Mouse (Mus musculus): Measurements from ENCODE around the gene Hacd4.
A peak's percentile ranks its signal among the peaks of the same experiment; 100 is the strongest.
"Not testable (repeated sequence)": the region's sequence is repeated elsewhere in the genome, so short reads cannot be mapped to it uniquely, and the experiment has no call there.

Gene Hacd4

GRCm38 (mm10) chr4:88432412-88433024, 6.2 kb downstream of the Hacd4 start:
- DNase-seq (ENCODE audit: extremely low spot score): no peak

- no peak for DNase-seq (ENCODE audit: extremely low spot score)
These were observed 11.0 kb downstream of the Hacd4 start for GRCm38 (mm10) chr4:88427630-88428239.

GRCm38 (mm10) chr4:88424563-88424962, 14.2 kb downstream of the Hacd4 start:
- no peak for DNase-seq (ENCODE audit: extremely low spot score)

- DNase-seq (ENCODE audit: extremely low spot score): no peak
These were observed 19.4 kb downstream of the Hacd4 start for GRCm38 (mm10) chr4:88419378-88419777.

GRCm38 (mm10) chr4:88415017-88415416, 23.7 kb downstream of the Hacd4 start:
- no peak for DNase-seq (ENCODE audit: extremely low spot score)

- DNase-seq (ENCODE audit: extremely low spot score): no peak
These were observed 26.4 kb downstream of the Hacd4 start for GRCm38 (mm10) chr4:88412331-88412730.

- no peak for DNase-seq (ENCODE audit: extremely low spot score)
These were observed 29.4 kb downstream of the Hacd4 start for GRCm38 (mm10) chr4:88409279-88409678.

- DNase-seq (ENCODE audit: extremely low spot score): peak; percentile 2
These were observed 31.6 kb downstream of the Hacd4 start for GRCm38 (mm10) chr4:88406887-88407696.

- no peak for DNase-seq (ENCODE audit: extremely low spot score)
These were observed 35.8 kb downstream of the Hacd4 start for GRCm38 (mm10) chr4:88402884-88403283.

GRCm38 (mm10) chr4:88400992-88401313, 37.8 kb downstream of the Hacd4 start:
- no peak for DNase-seq (ENCODE audit: extremely low spot score)

GRCm38 (mm10) chr4:88400302-88400991, 38.3 kb downstream of the Hacd4 start:
- DNase-seq (ENCODE audit: extremely low spot score): no peak

- no peak for DNase-seq (ENCODE audit: extremely low spot score)
These were observed 41.7 kb downstream of the Hacd4 start for GRCm38 (mm10) chr4:88396995-88397521.

- no peak for DNase-seq (ENCODE audit: extremely low spot score)
These were observed 43.0 kb downstream of the Hacd4 start for GRCm38 (mm10) chr4:88395717-88396116.

GRCm38 (mm10) chr4:88390596-88390995, 48.1 kb downstream of the Hacd4 start:
- DNase-seq (ENCODE audit: extremely low spot score): not testable (repeated sequence)

- DNase-seq (ENCODE audit: extremely low spot score): no peak
These were observed 48.7 kb downstream of the Hacd4 start for GRCm38 (mm10) chr4:88390036-88390435.

GRCm38 (mm10) chr4:88372293-88373224, 66.2 kb downstream of the Hacd4 start:
- DNase-seq (ENCODE audit: extremely low spot score): no peak

GRCm38 (mm10) chr4:88370819-88371218, 67.9 kb downstream of the Hacd4 start:
- no peak for DNase-seq (ENCODE audit: extremely low spot score)

- no peak for DNase-seq (ENCODE audit: extremely low spot score)
These were observed 68.8 kb downstream of the Hacd4 start for GRCm38 (mm10) chr4:88369951-88370350.

GRCm38 (mm10) chr4:88357431-88357830, 81.3 kb downstream of the Hacd4 start:
- DNase-seq (ENCODE audit: extremely low spot score): no peak

- DNase-seq (ENCODE audit: extremely low spot score): no peak
These were observed 82.1 kb downstream of the Hacd4 start for GRCm38 (mm10) chr4:88356652-88357051.

- peak; percentile 81 for DNase-seq (ENCODE audit: extremely low spot score)
These were observed 87.8 kb downstream of the Hacd4 start for GRCm38 (mm10) chr4:88350910-88351309.
